9 mouse cellular contexts compared by ENCODE assay signal in genomic region chr7:80201888-80202540, GRCm38 (mm10). TPM values are rescaled to one million over a fixed set of nuclear protein-coding genes. Genes with fewer than 3 reads are reported as not detected.
DNase-seq lines count a peak whose midpoint lies in the region; ATAC-seq and TF ChIP-seq lines count a peak whose summit lies in the region.
"Had no signal": no experiment of that assay in that cellular context is flagged by ENCODE, and none has a peak within 500 bp of the region (broad histone marks: within the 10 kb centered on the region; RNA-seq: fewer than 3 reads in every experiment).

No protein-coding gene starts in this region.

- 0 out of 2 replicates have a peak overlapping the region, but pooled peaks have one; percentile 9 for H3K4me2 ChIP-seq in forebrain, embryonic 13.5 days
- H3K4me2 ChIP-seq in forebrain, embryonic 11.5 days (ENCODE audit: low read depth, low read length, severe bottlenecking), result no peak overlapping the region
- H3K4me2 ChIP-seq in hindbrain, embryonic 14.5 days (replicated peaks), result 0 out of 2 replicates have a peak overlapping the region, but pooled peaks have one; percentile 13
- H3K4me2 ChIP-seq in midbrain, postnatal 0 days (ENCODE audit: low read depth, low read length, poor library complexity, severe bottlenecking), result no peak overlapping the region

- WGBS in forebrain, embryonic 13.5 days, result 68% methylated on average over 15 of the region's 15 CpGs
- WGBS in forebrain, embryonic 11.5 days, result 84% methylated on average over 15 of the region's 15 CpGs
- 42% methylated on average over 15 of the region's 15 CpGs for WGBS in liver, adult 2 months
- WGBS in hindbrain, embryonic 14.5 days, result 56% methylated on average over 15 of the region's 15 CpGs
- 51% methylated on average over 15 of the region's 15 CpGs for WGBS in midbrain, postnatal 0 days

- peaks cover 78% of the 10 kb centered on the region for H3K4me1 ChIP-seq in forebrain, embryonic 13.5 days
- peaks cover 10% of the 10 kb centered on the region for H3K4me1 ChIP-seq in forebrain, embryonic 11.5 days (replicated peaks; ENCODE audit: control insufficient read depth, insufficient read depth, low read length)
- H3K4me1 ChIP-seq in liver, adult 2 months (ENCODE audit: control insufficient read depth, insufficient read depth, low read length), result peaks cover 20% of the 10 kb centered on the region
- H3K4me1 ChIP-seq in hindbrain, embryonic 14.5 days (replicated peaks; ENCODE audit: control insufficient read depth, insufficient read depth, low read length), result peaks cover 55% of the 10 kb centered on the region
- peaks cover 22% of the 10 kb centered on the region for H3K4me1 ChIP-seq in midbrain, postnatal 0 days (ENCODE audit: insufficient read depth, low read length)

- no peak for ATAC-seq in forebrain, embryonic 13.5 days
- no peak for ATAC-seq in forebrain, embryonic 11.5 days (replicated peaks; ENCODE audit: low FRiP score)
- ATAC-seq in hindbrain, embryonic 14.5 days (ENCODE audit: low FRiP score), result no peak
- no peak for ATAC-seq in midbrain, postnatal 0 days (ENCODE audit: low FRiP score)

- no peak for TF ChIP-seq POLR2A in liver, adult 2 months (IDR thresholded peaks at IDR 0.05; ENCODE audit: extremely low read depth, insufficient read depth, low read length)

- peaks cover 11% of the 10 kb centered on the region; the same call in 1 of the 2 replicates for H3K79me2 ChIP-seq in liver, adult 2 months (ENCODE audit: control insufficient read depth, insufficient read depth, low read length)

- peak overlapping the region; percentile 35 for H3K27ac ChIP-seq in forebrain, embryonic 13.5 days
- no peak overlapping the region for H3K27ac ChIP-seq in forebrain, embryonic 11.5 days (ENCODE audit: low read depth, low read length)
- H3K27ac ChIP-seq in liver, adult 2 months (replicated peaks; ENCODE audit: insufficient read depth, low read depth, low read length), result no peak overlapping the region
- H3K27ac ChIP-seq in hindbrain, embryonic 14.5 days, result peak overlapping the region; percentile 51; the same call in 1 of the 2 replicates
- H3K27ac ChIP-seq in midbrain, postnatal 0 days (ENCODE audit: low read depth, low read length), result no peak overlapping the region; the same call in 1 of the 2 replicates

- peaks cover 13% of the 10 kb centered on the region; the same call in 1 of the 2 replicates for H3K36me3 ChIP-seq in forebrain, embryonic 13.5 days (ENCODE audit: poor library complexity, severe bottlenecking)
- no peaks in the 10 kb centered on the region for H3K36me3 ChIP-seq in forebrain, embryonic 11.5 days (ENCODE audit: control insufficient read depth, insufficient read depth, low read length)
- H3K36me3 ChIP-seq in liver, adult 2 months (ENCODE audit: control insufficient read depth, insufficient read depth, low read length), result no peaks in the 10 kb centered on the region
- no peaks in the 10 kb centered on the region for H3K36me3 ChIP-seq in hindbrain, embryonic 14.5 days (replicated peaks; ENCODE audit: control insufficient read depth, insufficient read depth)
- 0 out of 2 replicates have a peak, but pooled peaks cover 3% of the 10 kb centered on the region for H3K36me3 ChIP-seq in midbrain, postnatal 0 days (ENCODE audit: insufficient read depth, low read length)

- peak overlapping the region; percentile 27; the same call in 1 of the 2 replicates for H3K9ac ChIP-seq in forebrain, embryonic 13.5 days
- H3K9ac ChIP-seq in forebrain, embryonic 11.5 days (ENCODE audit: low read length), result no peak overlapping the region
- H3K9ac ChIP-seq in liver, adult 2 months (ENCODE audit: low read depth, low read length), result no peak overlapping the region
- no peak overlapping the region for H3K9ac ChIP-seq in hindbrain, embryonic 14.5 days
- no peak overlapping the region for H3K9ac ChIP-seq in midbrain, postnatal 0 days (replicated peaks; ENCODE audit: low read length, poor library complexity, severe bottlenecking)

- no peak for TF ChIP-seq CTCF in liver, adult 2 months (IDR thresholded peaks at IDR 0.05; ENCODE audit: low read depth, low read length)
- TF ChIP-seq CTCF in midbrain, postnatal 0 days (IDR thresholded peaks at IDR 0.05), result no peak

- no peaks in the 10 kb centered on the region for H3K27me3 ChIP-seq in forebrain, embryonic 13.5 days
- H3K27me3 ChIP-seq in forebrain, embryonic 11.5 days (ENCODE audit: control insufficient read depth, insufficient read depth, low read length), result no peaks in the 10 kb centered on the region
- H3K27me3 ChIP-seq in liver, adult 2 months (ENCODE audit: control insufficient read depth, insufficient read depth, low read length), result no peaks in the 10 kb centered on the region
- no peaks in the 10 kb centered on the region for H3K27me3 ChIP-seq in hindbrain, embryonic 14.5 days (ENCODE audit: control insufficient read depth, insufficient read depth, low read length)
- H3K27me3 ChIP-seq in midbrain, postnatal 0 days (ENCODE audit: insufficient read depth, low read length), result no peaks in the 10 kb centered on the region

- no peak overlapping the region for H3K4me3 ChIP-seq in forebrain, embryonic 13.5 days
- no peak overlapping the region for H3K4me3 ChIP-seq in forebrain, embryonic 11.5 days (ENCODE audit: low read depth, low read length)
- H3K4me3 ChIP-seq in liver, adult 2 months (ENCODE audit: insufficient read depth, low read depth, low read length), result no peak overlapping the region
- H3K4me3 ChIP-seq in hindbrain, embryonic 14.5 days (replicated peaks; ENCODE audit: low read length), result no peak overlapping the region
- H3K4me3 ChIP-seq in midbrain, postnatal 0 days (ENCODE audit: low read depth, low read length), result no peak overlapping the region

- no peaks in the 10 kb centered on the region for H3K9me3 ChIP-seq in forebrain, embryonic 13.5 days (replicated peaks)
- H3K9me3 ChIP-seq in forebrain, embryonic 11.5 days (ENCODE audit: control insufficient read depth, low read length), result no peaks in the 10 kb centered on the region
- H3K9me3 ChIP-seq in hindbrain, embryonic 14.5 days (ENCODE audit: control insufficient read depth, low read length), result no peaks in the 10 kb centered on the region
- no peaks in the 10 kb centered on the region for H3K9me3 ChIP-seq in midbrain, postnatal 0 days (ENCODE audit: low read length)

- DNase-seq in forebrain, embryonic 11.5 days (ENCODE audit: low spot score), result no peak
- peak; percentile 71 for DNase-seq in liver, adult 2 months (ENCODE audit: extremely low read depth, low read depth, low spot score)
- no peak for DNase-seq in liver
- no peak for DNase-seq in hindbrain, embryonic 14.5 days (ENCODE audit: low spot score)
- peak; percentile 67 for DNase-seq in midbrain, postnatal 0 days (ENCODE audit: low spot score)
- no peak for DNase-seq in spleen, postnatal 10 days (ENCODE audit: low spot score in 2 of 2)
- DNase-seq in layer of hippocampus, postnatal 10 days (ENCODE audit: low spot score in 2 of 2), result no peak
- DNase-seq: thymus, adult 2 months had no signal

RNA-seq across cellular contexts. Expression of gene Sema4b, which starts 15.4 kb away (rescaled TPM):
- 20.7 and 22.3 TPM in 2 replicates for polyA plus RNA-seq in forebrain, embryonic 13.5 days (2015; fragmentation: Nextera tagmentation; extraction: Ambion mirVana)
- polyA plus RNA-seq in forebrain, embryonic 11.5 days (2014; fragmentation: Nextera tagmentation; extraction: Ambion mirVana), result 15.7 and 17.3 TPM in 2 replicates
- total RNA-seq in liver, adult 2 months (2014; rRNA removed), result 3.7 and 5.4 TPM in 2 replicates
- 4.0 and 4.4 TPM in 2 replicates for polyA plus RNA-seq in liver, adult 2 months (2012; rRNA removed)
- 17.4 and 19.7 TPM in 2 replicates for polyA plus RNA-seq in hindbrain, embryonic 14.5 days (2014; fragmentation: Nextera tagmentation; extraction: Ambion mirVana)
- 40.3 and 43.7 TPM in 2 replicates for total RNA-seq in midbrain, postnatal 0 days (2014; rRNA removed)
- 26.3 and 29.2 TPM in 2 replicates for polyA plus RNA-seq in midbrain, postnatal 0 days (2015; fragmentation: Nextera tagmentation; extraction: Ambion mirVana)
- total RNA-seq in layer of hippocampus, postnatal 10 days (2021), result 10 to 100 TPM; 30.4 to 30.7 TPM

RNA-seq across cellular contexts. Expression of gene Cib1, which starts 30.6 kb away (rescaled TPM):
- polyA plus RNA-seq in forebrain, embryonic 13.5 days (2015; fragmentation: Nextera tagmentation; extraction: Ambion mirVana), result 34.4 and 37.8 TPM in 2 replicates
- 51.4 and 58.1 TPM in 2 replicates for polyA plus RNA-seq in forebrain, embryonic 11.5 days (2014; fragmentation: Nextera tagmentation; extraction: Ambion mirVana)
- 51.7 and 62.5 TPM in 2 replicates for total RNA-seq in liver, adult 2 months (2014; rRNA removed)
- 108 and 114 TPM in 2 replicates for polyA plus RNA-seq in liver, adult 2 months (2012; rRNA removed)
- 29.8 and 41.1 TPM in 2 replicates for polyA plus RNA-seq in hindbrain, embryonic 14.5 days (2014; fragmentation: Nextera tagmentation; extraction: Ambion mirVana)
- 15.2 and 22.3 TPM in 2 replicates for total RNA-seq in midbrain, postnatal 0 days (2014; rRNA removed)
- polyA plus RNA-seq in midbrain, postnatal 0 days (2015; fragmentation: Nextera tagmentation; extraction: Ambion mirVana), result 30.6 and 33.7 TPM in 2 replicates
- total RNA-seq in layer of hippocampus, postnatal 10 days (2021), result 10 to 100 TPM; 23.4 to 24.3 TPM

RNA-seq across cellular contexts. Expression of gene Gdpgp1, which starts 30.7 kb away (rescaled TPM):
- polyA plus RNA-seq in forebrain, embryonic 13.5 days (2015; fragmentation: Nextera tagmentation; extraction: Ambion mirVana), result 3.3 and 3.8 TPM in 2 replicates
- polyA plus RNA-seq in forebrain, embryonic 11.5 days (2014; fragmentation: Nextera tagmentation; extraction: Ambion mirVana), result 5.3 and 5.7 TPM in 2 replicates
- total RNA-seq in liver, adult 2 months (2014; rRNA removed), result 1.2 and 1.9 TPM in 2 replicates
- polyA plus RNA-seq in liver, adult 2 months (2012; rRNA removed), result 2.1 and 2.2 TPM in 2 replicates
- 3.4 and 3.8 TPM in 2 replicates for polyA plus RNA-seq in hindbrain, embryonic 14.5 days (2014; fragmentation: Nextera tagmentation; extraction: Ambion mirVana)
- 5.9 and 7.4 TPM in 2 replicates for total RNA-seq in midbrain, postnatal 0 days (2014; rRNA removed)
- polyA plus RNA-seq in midbrain, postnatal 0 days (2015; fragmentation: Nextera tagmentation; extraction: Ambion mirVana), result 2.5 and 2.8 TPM in 2 replicates
- 1 to 10 TPM; 6.4 to 6.7 TPM for total RNA-seq in layer of hippocampus, postnatal 10 days (2021)

RNA-seq across cellular contexts. Expression of gene Ttll13, which starts 44.2 kb away (rescaled TPM):
- polyA plus RNA-seq in forebrain, embryonic 13.5 days (2015; fragmentation: Nextera tagmentation; extraction: Ambion mirVana), result 0.97 and 1.8 TPM in 2 replicates
- polyA plus RNA-seq in forebrain, embryonic 11.5 days (2014; fragmentation: Nextera tagmentation; extraction: Ambion mirVana), result 1.2 and 1.5 TPM in 2 replicates
- 0.40 and 0.46 TPM in 2 replicates for total RNA-seq in liver, adult 2 months (2014; rRNA removed)
- polyA plus RNA-seq in liver, adult 2 months (2012; rRNA removed), result 0.57 and 0.95 TPM in 2 replicates
- 1.3 and 1.7 TPM in 2 replicates for polyA plus RNA-seq in hindbrain, embryonic 14.5 days (2014; fragmentation: Nextera tagmentation; extraction: Ambion mirVana)
- 1.2 and 1.6 TPM in 2 replicates for total RNA-seq in midbrain, postnatal 0 days (2014; rRNA removed)
- 2.4 and 3.2 TPM in 2 replicates for polyA plus RNA-seq in midbrain, postnatal 0 days (2015; fragmentation: Nextera tagmentation; extraction: Ambion mirVana)
- total RNA-seq in layer of hippocampus, postnatal 10 days (2021), result 1 to 10 TPM; 1.4 to 1.5 TPM

RNA-seq across cellular contexts. Expression of gene Ngrn, which starts 59.0 kb away (rescaled TPM):
- polyA plus RNA-seq in forebrain, embryonic 13.5 days (2015; fragmentation: Nextera tagmentation; extraction: Ambion mirVana), result 56.3 and 57.7 TPM in 2 replicates
- 50.4 and 53.8 TPM in 2 replicates for polyA plus RNA-seq in forebrain, embryonic 11.5 days (2014; fragmentation: Nextera tagmentation; extraction: Ambion mirVana)
- 25.2 and 29.7 TPM in 2 replicates for total RNA-seq in liver, adult 2 months (2014; rRNA removed)
- 15.5 and 16.8 TPM in 2 replicates for polyA plus RNA-seq in liver, adult 2 months (2012; rRNA removed)
- 67.8 and 70.4 TPM in 2 replicates for polyA plus RNA-seq in hindbrain, embryonic 14.5 days (2014; fragmentation: Nextera tagmentation; extraction: Ambion mirVana)
- total RNA-seq in midbrain, postnatal 0 days (2014; rRNA removed), result 50.9 and 76.4 TPM in 2 replicates
- 80.6 and 84.8 TPM in 2 replicates for polyA plus RNA-seq in midbrain, postnatal 0 days (2015; fragmentation: Nextera tagmentation; extraction: Ambion mirVana)
- 10 to 100 TPM; 37.2 to 39.4 TPM for total RNA-seq in layer of hippocampus, postnatal 10 days (2021)

Comparison
In these comparisons a context has a peak if more than half of its experiments do, and no peak if none do; other contexts are left out.
1. H3K27ac ChIP-seq: peak in forebrain, embryonic 13.5 days (single experiment) and hindbrain, embryonic 14.5 days (single experiment); none in forebrain, embryonic 11.5 days (single experiment), liver, adult 2 months (single experiment) and midbrain, postnatal 0 days (single experiment).
2. H3K4me2 ChIP-seq: peak in forebrain, embryonic 13.5 days (single experiment) and hindbrain, embryonic 14.5 days (single experiment); none in forebrain, embryonic 11.5 days (single experiment) and midbrain, postnatal 0 days (single experiment).
3. DNase-seq: peak in liver, adult 2 months (single experiment) and midbrain, postnatal 0 days (single experiment); none in forebrain, embryonic 11.5 days (single experiment), liver (single experiment), hindbrain, embryonic 14.5 days (single experiment), spleen, postnatal 10 days (0 of 2) and layer of hippocampus, postnatal 10 days (0 of 2).